Comparison of ENCODE assay signal across 17 mouse cellular contexts in genomic region chr5:72133906-72134305, GRCm38 (mm10).
"Had no signal": no experiment of that assay in that cellular context is flagged by ENCODE, and none has a peak within 500 bp of the region (broad histone marks: within the 10 kb centered on the region; RNA-seq: fewer than 3 reads in every experiment).

No protein-coding gene starts in this region.

- DNase-seq: lung, adult 18-20 months; lung, embryonic 14.5 days; lung, postnatal 10 days; lung, postnatal 4 days; retina, postnatal 1 day; right cerebral cortex, adult 18-20 months; right cerebral cortex, postnatal 25 days; right cerebral cortex, postnatal 4 days; spleen, adult 18-20 months; thymus, adult 18-20 months; thymus, postnatal 14 days; thymus, postnatal 4 days had no signal

- H3K27me3 ChIP-seq: midbrain, embryonic 13.5 days; neural tube, embryonic 13.5 days; neural tube, embryonic 15.5 days had no signal

- H3K4me1 ChIP-seq: midbrain, embryonic 10.5 days; midbrain, embryonic 13.5 days; neural tube, embryonic 13.5 days; neural tube, embryonic 15.5 days had no signal

- H3K9ac ChIP-seq: lung, embryonic 14.5 days; midbrain, embryonic 13.5 days; neural tube, embryonic 13.5 days; neural tube, embryonic 15.5 days had no signal

- H3K9me3 ChIP-seq: midbrain, embryonic 10.5 days; neural tube, embryonic 13.5 days; neural tube, embryonic 15.5 days had no signal

- H3K36me3 ChIP-seq: midbrain, embryonic 10.5 days; midbrain, embryonic 13.5 days; neural tube, embryonic 13.5 days; neural tube, embryonic 15.5 days had no signal

- H3K27ac ChIP-seq: midbrain, embryonic 10.5 days; midbrain, embryonic 13.5 days; neural tube, embryonic 13.5 days; neural tube, embryonic 15.5 days had no signal

- H3K4me3 ChIP-seq: midbrain, embryonic 10.5 days; midbrain, embryonic 13.5 days; myocyte; neural tube, embryonic 13.5 days; neural tube, embryonic 15.5 days had no signal
